Mouse (Mus musculus): ENCODE measurements at regions not wholly inside any gene's neighbourhood (a gene's known extent, or its start where the extent isn't known, plus 50 kb on each side); places are given as distances from the start of the nearest gene placed in this dataset.

- no peak for DNase-seq (ENCODE audit: low read depth, low spot score)
Measured at GRCm38 (mm10) chr13:63761542-63761941, 53.5 kb upstream of the Ercc6l2 start.
